Mouse (Mus musculus): ENCODE results near the gene Smarcb1.

Smarcb1 gene

DNA sequence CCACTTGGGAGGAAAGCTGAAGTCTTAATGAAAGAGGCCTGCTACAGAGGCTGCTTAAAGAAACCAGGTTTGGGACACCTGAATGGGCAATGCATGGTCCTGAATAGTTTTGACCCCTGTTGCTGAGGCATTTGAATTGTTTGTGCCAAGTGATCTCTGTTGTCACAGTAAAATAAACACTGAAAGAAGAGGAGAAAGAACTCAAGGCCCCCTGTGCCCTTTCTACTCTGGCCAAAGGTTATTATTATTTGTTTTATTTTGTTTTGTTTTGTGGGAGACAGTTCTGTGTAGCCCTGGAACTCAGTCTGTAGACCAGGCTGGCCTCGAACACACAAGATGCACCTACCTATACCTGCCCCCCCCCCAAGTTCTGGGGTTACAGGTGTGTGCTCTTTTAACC lies 13.6 kb upstream of the Smarcb1 start:
- no peak for DNase-seq (ENCODE audit: low read depth, low spot score)

DNA sequence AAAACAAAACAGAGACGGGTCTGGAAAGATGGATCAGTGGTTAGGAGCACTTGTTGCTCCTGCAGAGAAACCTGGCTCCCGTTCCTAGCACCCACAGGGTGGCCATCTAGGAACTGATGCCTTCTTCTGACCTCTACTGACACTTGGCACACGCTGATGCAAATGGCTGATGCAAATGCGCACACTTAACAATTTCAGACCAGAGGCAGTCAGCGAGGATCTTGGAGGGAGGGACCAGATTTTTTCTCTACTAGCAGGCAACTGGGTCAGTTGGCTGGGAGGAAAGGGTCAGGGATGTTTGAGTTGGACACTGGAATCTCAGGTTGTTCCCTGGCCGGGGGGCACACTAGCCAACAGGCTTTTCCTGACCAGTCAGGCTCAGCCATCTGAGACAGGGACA lies 11.5 kb upstream of the Smarcb1 start, which contains the start of gene Chchd10:
Gene Chchd10, plus strand, starts transcription at position 240 of the 400 bp plus-strand sequence.
- no peak for DNase-seq (ENCODE audit: low read depth, low spot score)

DNA sequence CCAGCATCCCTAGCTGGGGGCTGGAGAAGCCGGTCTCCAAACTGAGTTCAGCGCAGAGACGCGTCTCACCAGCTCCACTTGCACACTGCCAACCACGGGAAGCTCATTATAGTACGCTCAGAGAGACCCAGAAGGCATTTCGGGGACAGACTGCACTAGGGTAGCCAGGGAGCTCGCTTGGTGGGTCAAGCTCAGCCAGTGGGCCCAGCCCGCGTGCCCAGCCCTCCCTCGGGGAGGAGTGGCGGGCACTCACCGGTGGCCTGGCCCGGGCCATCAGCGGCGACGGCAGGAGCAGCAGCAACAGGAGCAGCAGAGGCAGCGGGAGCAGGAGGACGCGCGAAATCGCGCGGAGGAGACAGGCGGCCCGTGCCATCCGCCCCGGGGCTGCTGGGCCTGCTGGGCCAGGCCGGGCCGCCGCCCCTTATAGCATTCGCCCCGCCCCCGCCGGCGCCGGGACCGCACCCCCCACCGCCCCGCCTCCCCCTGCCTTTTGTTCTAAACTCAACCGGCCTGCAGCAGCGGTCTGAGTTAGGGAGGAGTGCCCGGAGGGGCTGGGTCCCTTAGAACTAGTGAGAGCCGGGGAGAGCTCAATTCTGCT lies 10.8 kb upstream of the Smarcb1 start:
- DNase-seq (ENCODE audit: low read depth, low spot score), result no peak

DNA sequence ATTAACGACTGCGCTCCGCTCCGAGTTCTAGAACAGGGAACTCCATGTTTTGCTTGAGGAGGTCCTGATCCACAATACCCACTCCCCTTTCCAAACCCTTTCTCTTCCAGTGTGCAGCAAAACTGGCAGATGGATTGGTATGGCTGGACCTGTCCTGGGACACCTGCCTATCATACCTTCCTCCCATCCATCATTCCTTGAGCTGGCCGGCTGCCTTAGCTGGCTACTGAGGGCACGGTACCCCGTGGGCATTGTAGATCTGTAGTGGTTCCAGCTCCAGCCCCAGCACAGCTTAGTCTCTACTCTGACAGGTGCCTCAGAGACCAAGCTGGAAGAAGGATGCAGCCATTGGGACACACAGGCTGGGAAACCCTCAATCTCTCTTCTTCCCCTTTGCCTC lies 9.9 kb upstream of the Smarcb1 start:
- DNase-seq (ENCODE audit: low read depth, low spot score), result no peak

DNA sequence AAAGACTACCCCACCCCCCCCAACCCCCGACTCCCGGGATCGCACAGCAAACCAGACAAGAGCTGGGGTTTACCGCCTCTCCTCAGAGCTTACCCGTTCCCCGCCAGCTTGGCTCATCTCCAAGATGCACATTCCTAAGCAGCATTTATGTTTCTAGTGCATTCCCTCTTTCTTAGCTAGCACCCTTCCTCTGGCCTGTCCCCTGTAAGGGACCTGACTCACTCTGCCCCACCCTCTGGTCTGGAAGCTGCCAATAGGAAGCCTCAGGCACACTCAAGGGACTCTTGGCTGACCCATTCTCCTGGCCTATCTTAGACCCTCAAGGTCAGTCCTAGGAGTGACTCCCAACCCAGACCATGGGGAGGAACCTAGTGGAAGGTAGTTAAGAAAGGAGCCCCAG lies 8.9 kb upstream of the Smarcb1 start:
- DNase-seq (ENCODE audit: low read depth, low spot score), result no peak

DNA sequence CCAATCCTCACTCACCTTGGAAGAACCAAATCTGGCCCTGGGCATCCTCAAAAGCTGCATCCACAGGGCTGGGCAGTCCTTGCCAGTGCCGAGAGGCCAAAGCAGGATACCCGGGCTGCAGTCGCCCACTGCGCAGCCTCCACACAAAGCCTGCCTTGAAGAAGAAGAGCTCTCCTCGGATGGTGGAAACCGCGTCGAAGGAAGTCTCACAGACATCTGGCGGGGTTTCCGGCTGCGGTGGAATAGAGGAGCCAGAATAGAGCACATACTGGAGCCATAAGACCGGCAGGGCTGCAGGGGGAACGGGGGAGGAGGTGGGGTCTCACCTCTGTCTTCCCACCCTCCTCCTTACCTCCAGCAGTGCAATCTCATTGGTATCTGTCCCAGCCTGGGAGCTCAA lies 5.0 kb upstream of the Smarcb1 start:
- no peak for DNase-seq (ENCODE audit: low read depth, low spot score)

DNA sequence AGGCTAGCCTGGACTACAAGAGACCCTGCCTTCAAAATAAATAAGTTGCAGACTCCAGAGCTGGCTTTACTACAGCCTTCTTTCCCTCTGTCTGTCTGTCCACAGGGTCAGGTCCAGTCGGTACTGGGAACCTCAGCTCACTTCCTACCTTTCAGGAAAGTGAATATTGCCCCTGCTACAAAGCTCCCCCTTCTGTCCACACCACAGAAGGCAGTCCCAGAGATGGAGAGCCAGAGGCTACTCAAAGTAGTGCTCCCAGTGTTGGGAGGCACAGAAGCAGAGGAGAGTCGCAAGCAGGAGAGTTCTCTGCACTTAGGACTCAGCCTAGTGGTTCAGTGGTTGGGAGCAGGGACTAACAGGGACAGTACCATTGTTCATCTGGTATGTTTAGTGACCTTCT lies 2.9 kb upstream of the Smarcb1 start:
- no peak for DNase-seq (ENCODE audit: low read depth, low spot score)

DNA sequence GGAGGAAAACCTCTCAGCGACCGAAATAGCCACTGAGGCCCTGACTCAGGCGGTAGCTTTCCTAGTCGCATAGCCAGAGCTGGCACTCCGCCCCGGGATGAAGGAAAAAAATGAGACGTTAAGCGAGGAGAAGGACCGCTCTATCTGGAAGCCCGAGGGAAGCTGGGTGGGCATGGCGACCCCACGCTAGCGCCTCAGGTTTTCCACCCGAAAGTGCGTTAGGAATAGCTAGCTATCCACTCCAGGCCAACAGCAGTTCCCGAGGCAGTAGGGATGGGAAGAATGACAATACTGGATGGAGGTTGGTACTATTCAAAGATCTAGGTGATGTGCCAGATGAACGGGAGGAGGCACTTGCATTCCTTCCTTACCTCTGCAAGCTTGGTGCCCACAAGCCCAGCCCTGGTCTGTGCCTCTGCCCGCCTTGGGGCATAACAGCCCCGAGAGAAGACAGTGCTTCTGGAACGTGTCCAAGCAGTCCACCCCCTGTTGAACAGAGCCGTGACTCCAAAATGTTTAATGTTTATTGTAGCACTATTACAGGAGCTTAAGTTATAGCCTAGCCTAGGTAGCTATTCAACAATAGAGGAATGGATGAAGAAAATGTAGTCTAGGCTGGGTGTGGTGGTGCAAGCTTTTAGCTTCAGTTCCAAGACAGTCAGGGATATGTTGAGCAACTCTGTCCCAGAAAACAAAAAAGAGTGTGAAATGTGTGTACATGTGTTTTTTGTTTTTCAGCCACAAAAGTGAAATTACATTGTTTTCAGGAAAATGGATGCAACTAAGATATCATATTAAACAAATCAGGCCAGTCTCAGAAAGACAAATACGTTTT lies 526 bp upstream of the Smarcb1 start:
- no peak for DNase-seq (ENCODE audit: low read depth, low spot score)

DNA sequence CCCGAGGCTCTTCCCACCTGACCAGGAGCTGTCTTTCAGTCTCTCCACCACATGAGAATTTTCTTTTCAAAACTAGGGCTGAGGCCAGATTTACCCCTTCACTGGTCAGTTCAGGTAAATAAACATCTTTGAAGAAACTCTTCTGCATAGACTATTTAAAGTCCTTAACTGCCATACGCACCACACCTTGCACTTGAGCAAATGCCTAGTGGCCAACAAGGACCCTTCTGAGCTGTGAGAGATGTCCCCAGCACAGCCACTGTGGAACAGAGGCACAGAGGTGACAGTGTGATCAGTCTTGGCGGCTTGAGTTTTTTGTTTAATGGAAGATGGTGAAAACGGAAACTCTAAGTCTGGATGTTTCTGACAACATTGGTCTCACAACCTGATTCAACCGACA lies 2.4 kb downstream of the Smarcb1 start:
- DNase-seq (ENCODE audit: low read depth, low spot score), result no peak

DNA sequence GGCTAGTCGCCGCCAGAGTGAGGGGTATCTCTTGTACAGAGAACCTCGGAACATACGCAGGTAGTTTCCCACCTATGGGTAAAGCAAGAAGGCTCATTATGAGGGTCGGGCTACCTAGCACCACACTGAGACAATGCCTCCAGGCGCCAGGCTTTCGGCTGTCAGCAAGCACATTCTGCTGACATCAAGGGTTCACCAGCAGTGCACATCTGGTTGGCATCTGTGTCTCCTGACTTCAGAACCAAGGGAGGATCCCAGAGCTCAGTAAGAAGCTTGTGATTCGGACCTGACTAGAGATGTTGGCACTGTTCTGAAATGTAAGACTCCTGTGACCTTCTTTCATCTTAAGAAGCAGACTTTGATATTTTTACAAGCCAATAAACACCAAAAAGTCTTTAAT lies 4.6 kb downstream of the Smarcb1 start:
- DNase-seq (ENCODE audit: low read depth, low spot score), result no peak

DNA sequence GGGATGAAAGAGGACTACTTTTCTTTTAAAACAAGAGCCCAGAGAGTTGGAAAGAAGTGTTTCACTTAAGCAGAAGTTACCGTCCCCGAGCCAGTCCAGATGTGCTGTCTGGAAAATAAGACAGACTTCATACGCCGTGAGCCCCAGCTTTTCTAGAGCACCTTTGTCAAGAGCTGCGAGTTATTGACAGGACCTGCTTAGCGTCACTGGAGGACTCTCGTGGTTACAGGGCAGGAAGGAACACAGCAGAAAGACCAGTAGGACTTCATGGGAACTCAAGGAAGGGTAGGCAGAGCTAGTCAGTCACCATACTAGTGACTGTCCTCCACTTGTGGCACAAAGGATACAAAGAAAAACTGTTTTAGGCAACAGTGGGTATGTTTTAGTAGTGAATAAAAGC lies 5.9 kb downstream of the Smarcb1 start:
- no peak for DNase-seq (ENCODE audit: low read depth, low spot score)

DNA sequence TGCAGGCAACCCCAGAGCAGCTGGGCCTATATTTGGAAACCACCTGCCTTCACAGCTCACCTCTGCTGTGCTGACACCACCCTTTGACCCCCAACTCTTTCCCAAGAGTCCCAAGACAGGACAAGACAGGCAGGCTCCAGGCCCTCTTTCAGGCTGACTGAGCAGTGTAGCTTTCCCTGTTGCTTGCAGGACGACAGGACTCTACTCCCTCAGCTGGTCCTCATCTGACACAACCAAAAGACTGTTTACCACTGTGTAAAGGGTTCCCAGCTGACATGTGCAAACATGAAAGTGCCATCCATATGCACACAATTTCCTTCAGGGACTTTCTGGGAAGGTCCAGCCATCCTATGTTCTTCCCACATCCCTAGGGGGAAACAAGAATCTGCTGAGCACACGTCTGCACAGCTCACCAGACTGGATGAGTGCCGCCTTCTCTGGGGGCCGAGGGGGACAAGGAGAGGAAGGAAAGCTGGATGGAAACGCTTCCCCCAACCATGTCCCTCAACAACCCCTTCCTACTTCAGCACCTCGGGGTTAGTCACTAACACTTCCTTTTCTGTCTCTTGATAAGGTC lies 8.3 kb downstream of the Smarcb1 start:
- no peak for DNase-seq (ENCODE audit: low read depth, low spot score)

DNA sequence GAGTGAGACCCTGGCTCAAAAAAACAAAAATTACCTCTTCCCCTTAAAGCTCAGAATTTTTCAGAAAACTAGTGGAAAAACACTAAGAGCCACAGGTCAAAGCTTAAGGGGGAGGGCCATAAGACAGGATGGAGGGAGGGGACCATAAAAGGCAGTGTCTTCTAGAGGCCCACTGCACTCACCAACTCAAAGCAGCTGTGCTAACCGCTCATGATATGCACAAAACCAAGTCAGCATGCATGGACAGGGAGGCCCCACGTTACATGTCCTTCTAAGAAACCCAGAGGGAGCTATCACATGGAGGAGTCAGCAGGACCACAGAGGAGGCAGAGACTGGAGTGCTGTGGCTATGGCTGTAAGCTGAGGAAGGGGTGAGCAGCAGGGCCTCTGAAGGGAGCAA lies 10.7 kb downstream of the Smarcb1 start:
- DNase-seq (ENCODE audit: low read depth, low spot score), result no peak

DNA sequence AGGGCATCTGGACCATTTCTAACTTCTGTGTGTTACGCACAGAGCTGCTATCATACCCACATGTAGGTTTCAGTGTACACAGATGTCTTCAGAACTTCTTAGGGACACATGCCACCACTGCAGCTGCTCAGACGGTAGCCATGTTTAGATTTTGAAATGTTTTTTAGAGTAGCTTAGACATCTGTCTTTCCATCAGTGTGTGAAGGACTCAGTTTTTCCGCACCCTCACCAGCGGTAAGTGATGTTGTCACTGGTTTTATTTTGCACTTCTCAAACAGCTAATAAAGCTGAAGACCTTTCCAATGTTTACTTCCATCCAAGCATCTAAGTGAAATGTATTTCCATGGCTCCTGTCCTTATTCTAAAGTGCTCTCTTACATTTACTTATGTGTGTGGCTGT lies 14.5 kb downstream of the Smarcb1 start:
- no peak for DNase-seq (ENCODE audit: low read depth, low spot score)

DNA sequence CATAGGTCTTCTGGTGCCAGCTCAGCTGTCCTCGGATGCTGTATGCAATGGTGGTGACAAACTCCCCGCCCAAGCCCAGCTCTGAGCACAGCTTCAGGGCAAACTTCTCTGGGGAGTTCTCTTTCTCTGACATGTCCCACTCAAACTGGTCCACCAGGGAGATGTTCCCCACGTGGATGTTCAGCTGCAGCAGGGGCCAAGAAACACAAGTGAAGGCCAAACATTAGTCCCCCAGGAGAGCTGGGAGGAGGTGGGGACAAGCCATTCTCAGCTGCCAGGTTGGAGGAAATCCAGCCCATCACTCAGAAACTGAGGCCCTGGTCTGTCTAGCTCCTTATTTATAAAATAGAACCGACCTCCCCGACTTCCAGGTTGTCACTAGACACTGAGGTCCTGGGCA lies 17.0 kb downstream of the Smarcb1 start:
- DNase-seq (ENCODE audit: low read depth, low spot score), result no peak

DNA sequence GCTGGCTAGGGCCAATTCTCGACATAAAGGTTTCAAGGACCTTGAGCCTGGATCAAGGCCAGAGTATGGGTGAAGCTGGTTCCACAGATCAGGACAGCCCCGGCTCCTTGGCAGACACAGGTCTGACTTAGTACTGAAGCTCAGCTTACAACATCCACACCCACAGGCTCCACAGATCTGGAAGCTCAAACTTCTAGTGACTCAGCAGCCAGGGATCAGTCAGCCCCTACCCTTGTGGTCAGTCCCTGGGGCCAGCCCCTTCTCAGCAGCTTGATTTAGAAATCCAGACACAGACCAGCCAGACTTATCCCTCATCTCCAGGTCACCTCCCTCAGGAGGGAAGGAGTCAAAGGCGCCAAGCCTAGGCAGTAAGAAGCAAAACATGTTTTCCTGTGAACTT lies 22.6 kb downstream of the Smarcb1 start:
- no peak for DNase-seq (ENCODE audit: low read depth, low spot score)

DNA sequence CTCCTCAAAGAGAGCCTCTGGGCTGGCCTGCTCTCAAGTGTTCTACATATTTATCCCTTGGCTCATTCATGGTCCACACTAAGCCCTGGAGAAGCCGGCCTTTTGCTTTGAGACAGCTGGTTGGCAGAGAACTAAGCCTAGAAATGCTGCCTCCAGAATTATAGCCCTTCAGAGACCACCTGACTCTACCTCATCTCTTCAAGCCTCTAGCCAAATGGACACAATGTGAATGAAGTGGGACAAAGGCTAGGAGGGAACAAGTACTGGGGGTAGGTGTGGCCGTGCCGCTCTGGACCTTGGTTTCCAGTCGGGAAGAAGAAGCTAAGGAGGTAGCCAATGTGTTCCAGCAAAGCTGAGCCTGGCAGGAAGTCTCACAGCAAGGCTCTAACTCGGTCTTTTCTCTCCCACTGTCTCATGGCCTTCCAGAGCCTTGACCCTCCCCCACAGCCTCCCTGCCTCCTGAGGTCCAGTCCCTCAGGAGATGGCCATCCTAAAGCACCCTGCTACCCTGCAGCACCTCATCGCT lies 23.3 kb downstream of the Smarcb1 start:
- no peak for DNase-seq (ENCODE audit: low read depth, low spot score)

DNA sequence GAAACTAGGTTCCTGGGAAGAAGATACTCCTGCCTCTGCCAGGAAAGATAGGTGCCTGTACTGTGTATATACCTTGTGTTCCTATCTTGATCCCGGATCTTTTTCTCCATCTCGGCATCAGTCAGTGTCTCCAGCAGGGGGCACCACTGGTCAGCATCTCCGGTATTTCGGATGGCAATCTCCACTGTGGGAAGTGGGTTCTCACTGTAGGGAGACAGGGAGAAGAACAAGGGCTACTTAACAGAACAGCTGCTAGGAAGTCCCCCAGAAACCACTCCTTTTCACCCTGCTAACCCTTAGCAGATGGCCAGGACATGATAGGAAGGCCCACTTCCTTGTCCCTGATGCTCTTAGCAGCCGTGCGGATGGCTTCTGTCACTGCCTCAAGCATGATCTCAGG lies 24.0 kb downstream of the Smarcb1 start:
- DNase-seq (ENCODE audit: low read depth, low spot score), result no peak

DNA sequence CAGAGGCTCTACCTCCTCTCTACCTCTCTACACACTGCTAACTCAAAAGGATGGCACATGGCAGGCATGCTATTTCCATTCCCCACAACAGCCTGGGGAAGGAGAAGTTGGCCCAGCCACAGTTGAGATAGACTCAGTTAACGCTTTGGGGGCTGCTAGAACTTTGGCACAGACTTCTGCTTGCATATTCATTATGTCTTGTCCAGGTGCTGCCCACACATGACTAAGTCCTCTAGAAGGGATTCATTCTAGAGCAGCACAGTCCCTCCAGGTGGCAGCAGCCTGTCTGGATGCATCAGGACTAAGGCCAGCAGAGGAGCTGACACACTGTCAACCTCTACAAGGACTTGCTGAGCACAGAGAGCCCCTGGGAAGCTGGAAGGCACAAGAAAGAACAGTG lies 25.2 kb downstream of the Smarcb1 start:
- no peak for DNase-seq (ENCODE audit: low read depth, low spot score)

DNA sequence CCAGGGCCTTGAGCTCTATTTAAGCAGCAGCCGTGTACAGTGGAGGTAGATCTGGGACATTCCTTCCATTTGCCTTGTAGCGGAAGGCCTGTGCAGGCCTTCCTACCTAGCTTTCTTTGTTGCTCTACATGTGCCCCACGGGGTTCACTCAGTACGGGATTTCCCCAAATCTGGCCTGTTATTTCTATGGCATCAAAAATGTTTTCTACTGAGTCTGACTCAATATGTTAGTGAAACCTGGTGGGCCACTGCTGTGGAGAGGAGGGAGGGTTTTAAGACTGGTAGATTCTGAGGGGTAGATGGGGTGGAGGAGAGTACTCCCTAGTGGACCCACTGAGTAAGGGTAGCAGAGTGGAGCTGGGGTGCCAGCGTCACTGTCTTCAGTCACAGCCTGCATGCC lies 25.7 kb downstream of the Smarcb1 start:
- DNase-seq (ENCODE audit: low read depth, low spot score), result no peak

DNA sequence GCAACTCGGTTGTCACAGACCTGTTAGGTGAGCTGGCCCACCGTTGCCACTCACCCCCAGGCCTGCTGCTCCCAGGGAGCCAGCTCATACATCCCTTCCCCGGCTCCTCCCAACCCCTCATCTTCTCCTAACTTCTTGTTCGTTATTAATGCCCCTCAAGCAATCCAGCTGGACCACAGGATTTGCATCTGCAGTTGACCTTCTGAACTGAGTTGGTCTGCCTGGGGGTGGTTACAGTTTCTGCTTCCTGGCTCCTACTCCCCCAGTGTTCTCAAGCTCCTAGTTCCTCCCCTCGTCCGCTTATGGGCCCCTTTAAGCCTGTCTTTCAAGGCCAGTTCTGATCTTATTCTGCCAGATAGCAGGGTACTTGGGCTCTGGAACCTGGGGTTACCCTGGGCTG lies 26.8 kb downstream of the Smarcb1 start:
- no peak for DNase-seq (ENCODE audit: low read depth, low spot score)

DNA sequence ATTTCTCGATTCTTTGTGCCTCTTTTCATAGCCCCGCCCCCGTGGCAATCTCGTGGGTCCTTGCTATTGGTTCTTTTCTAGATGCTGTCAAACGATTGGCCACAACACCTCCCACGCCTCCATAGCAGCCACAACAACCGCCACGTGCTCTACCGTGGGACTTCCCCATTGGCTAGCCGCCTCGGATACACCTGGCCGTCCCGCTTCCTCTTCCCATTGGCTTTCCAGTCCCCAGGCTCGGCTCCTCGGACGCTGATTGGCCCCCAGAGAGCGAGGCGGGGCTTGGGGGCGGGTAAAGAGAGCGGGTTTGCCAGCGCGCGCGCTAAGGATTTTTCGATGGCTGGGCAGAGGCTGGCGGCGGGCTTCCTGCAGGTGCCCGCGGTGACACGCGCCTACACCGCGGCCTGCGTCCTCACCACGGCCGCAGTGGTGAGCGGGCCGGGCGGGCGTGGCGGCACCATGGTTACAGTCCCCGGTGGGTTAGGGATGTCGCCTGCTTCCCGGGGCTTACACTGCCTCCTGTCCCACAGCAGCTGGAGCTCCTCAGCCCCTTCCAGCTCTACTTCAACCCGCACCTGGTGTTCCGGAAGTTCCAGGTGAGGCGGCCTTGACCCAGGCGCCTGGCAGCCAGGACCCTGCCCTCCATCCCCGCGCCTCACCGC lies 28.2 kb downstream of the Smarcb1 start, which contains the start of gene Derl3:
Gene Derl3, plus strand, starts transcription at position 325 of the 662 bp plus-strand sequence.
- peak; percentile 96 for DNase-seq (ENCODE audit: low read depth, low spot score)

Data from brain, embryonic 18.5 days (tissue).